ENCODE assay signal across 28 mouse cellular contexts in genomic region chr9:120002893-120003292, GRCm38 (mm10). TPM values are rescaled to one million over a fixed set of nuclear protein-coding genes. Genes with fewer than 3 reads are reported as not detected.
A peak's percentile ranks its signal among the peaks of the same experiment; 100 is the strongest.
DNase-seq lines count a peak whose midpoint lies in the region; ATAC-seq and TF ChIP-seq lines count a peak whose summit lies in the region.
"Had no signal": no experiment of that assay in that cellular context is flagged by ENCODE, and none has a peak within 500 bp of the region (broad histone marks: within the 10 kb centered on the region; RNA-seq: fewer than 3 reads in every experiment).

No protein-coding gene starts in this region.

- no peak for TF ChIP-seq EP300 in heart, adult 2 months (IDR thresholded peaks at IDR 0.05; ENCODE audit: insufficient read depth, low read depth, low read length)

- no peak overlapping the region for H3K27ac ChIP-seq in heart, embryonic 12.5 days (ENCODE audit: poor library complexity, severe bottlenecking)
- no peak overlapping the region for H3K27ac ChIP-seq in heart, adult 2 months
- H3K27ac ChIP-seq in embryonic facial prominence, embryonic 10.5 days (replicated peaks): peak overlapping the region; percentile 30; the same call in 1 of the 2 replicates
- no peak overlapping the region for H3K27ac ChIP-seq in liver, embryonic 16.5 days (ENCODE audit: low read length)
- H3K27ac ChIP-seq: hindbrain, embryonic 14.5 days; midbrain, embryonic 15.5 days had no signal

- H3K36me3 ChIP-seq in heart, embryonic 12.5 days: no peaks in the 10 kb centered on the region
- no peaks in the 10 kb centered on the region for H3K36me3 ChIP-seq in heart, adult 2 months (ENCODE audit: control insufficient read depth, insufficient read depth, low read length)
- no peaks in the 10 kb centered on the region for H3K36me3 ChIP-seq in embryonic facial prominence, embryonic 10.5 days (replicated peaks)
- no peaks in the 10 kb centered on the region for H3K36me3 ChIP-seq in liver, embryonic 16.5 days (ENCODE audit: control insufficient read depth, insufficient read depth)
- H3K36me3 ChIP-seq: G1E; limb, embryonic 15.5 days; lung, embryonic 15.5 days; midbrain, embryonic 15.5 days; stomach, embryonic 15.5 days had no signal

- H3K4me1 ChIP-seq in heart, embryonic 12.5 days (replicated peaks): 0 out of 2 replicates have a peak, but pooled peaks cover 8% of the 10 kb centered on the region
- H3K4me1 ChIP-seq in heart, adult 2 months (ENCODE audit: control insufficient read depth, insufficient read depth, low read length): peaks cover 2% of the 10 kb centered on the region; the same call in 1 of the 2 replicates
- peaks cover 17% of the 10 kb centered on the region for H3K4me1 ChIP-seq in embryonic facial prominence, embryonic 10.5 days
- peaks cover 13% of the 10 kb centered on the region for H3K4me1 ChIP-seq in liver, embryonic 16.5 days (ENCODE audit: control insufficient read depth, low read depth, low read length)

- H3K27me3 ChIP-seq in heart, embryonic 12.5 days (replicated peaks): no peaks in the 10 kb centered on the region
- no peaks in the 10 kb centered on the region for H3K27me3 ChIP-seq in heart, adult 2 months (ENCODE audit: control insufficient read depth, insufficient read depth, low read length)
- H3K27me3 ChIP-seq in embryonic facial prominence, embryonic 10.5 days (replicated peaks; ENCODE audit: low read depth, poor library complexity, severe bottlenecking): 0 out of 2 replicates have a peak, but pooled peaks cover 3% of the 10 kb centered on the region
- no peaks in the 10 kb centered on the region for H3K27me3 ChIP-seq in liver, embryonic 16.5 days (ENCODE audit: control insufficient read depth, insufficient read depth, low read depth, low read length)
- H3K27me3 ChIP-seq: limb, embryonic 15.5 days; lung, embryonic 15.5 days; midbrain, embryonic 15.5 days; Patski; stomach, embryonic 15.5 days had no signal

- H3K4me3 ChIP-seq in heart, embryonic 12.5 days: no peak overlapping the region
- no peak overlapping the region for H3K4me3 ChIP-seq in heart, adult 2 months
- no peak overlapping the region for H3K4me3 ChIP-seq in embryonic facial prominence, embryonic 10.5 days
- H3K4me3 ChIP-seq in liver, embryonic 16.5 days (ENCODE audit: low read depth, low read length): no peak overlapping the region

- peak; percentile 1 for DNase-seq in adrenal gland, postnatal 10 days
- DNase-seq in adrenal gland, postnatal 36 days: no peak
- no peak for DNase-seq in heart, adult 2 months
- no peak for DNase-seq in embryonic facial prominence, embryonic 10.5 days (ENCODE audit: low spot score)
- DNase-seq in cerebellum, adult 8-10 months: no peak
- DNase-seq in urinary bladder, postnatal 4 days (ENCODE audit: low spot score in 2 of 2): no peak
- DNase-seq: adrenal gland, adult 8-10 months; cerebellum, adult 9-10 months; forebrain, postnatal 0 days; gastrocnemius, postnatal 25 days; heart, postnatal 36 days; kidney, adult 2 months; left cerebral cortex, postnatal 4 days; lung, postnatal 36 days; right cerebral cortex, adult 18-20 months; right cerebral cortex, postnatal 4 days; thymus, postnatal 4 days had no signal

- WGBS in heart, embryonic 12.5 days: 76% methylated on average over 5 of the region's 5 CpGs
- WGBS in heart, adult 2 months: 88% methylated on average over 5 of the region's 5 CpGs
- 83% methylated on average over 5 of the region's 5 CpGs for WGBS in embryonic facial prominence, embryonic 10.5 days
- 37% methylated on average over 5 of the region's 5 CpGs for WGBS in liver, embryonic 16.5 days (ENCODE audit: insufficient replicate concordance)

- no peak for TF ChIP-seq POLR2A in heart, adult 2 months (IDR thresholded peaks at IDR 0.05; ENCODE audit: insufficient read depth, low read depth, low read length)

- H3K9ac ChIP-seq in heart, embryonic 12.5 days: no peak overlapping the region
- H3K9ac ChIP-seq in heart, adult 2 months (ENCODE audit: low read depth, low read length): no peak overlapping the region
- no peak overlapping the region for H3K9ac ChIP-seq in liver, embryonic 16.5 days (ENCODE audit: low read depth, low read length)
- H3K9ac ChIP-seq: hindbrain, embryonic 14.5 days; limb, embryonic 15.5 days; midbrain, embryonic 15.5 days; stomach, embryonic 15.5 days had no signal

- ATAC-seq in heart, embryonic 12.5 days (ENCODE audit: insufficient number of reproducible peaks, low FRiP score): peak; percentile 81
- no peak for ATAC-seq in liver, embryonic 16.5 days (ENCODE audit: low read depth)
- ATAC-seq: midbrain, embryonic 15.5 days had no signal

- peaks cover 4% of the 10 kb centered on the region; the same call in 1 of the 2 replicates for H3K9me3 ChIP-seq in heart, embryonic 12.5 days (replicated peaks)
- H3K9me3 ChIP-seq in embryonic facial prominence, embryonic 10.5 days: 0 out of 2 replicates have a peak, but pooled peaks cover 3% of the 10 kb centered on the region
- H3K9me3 ChIP-seq in liver, embryonic 16.5 days (replicated peaks; ENCODE audit: control insufficient read depth, low read length): no peaks in the 10 kb centered on the region
- H3K9me3 ChIP-seq: limb, embryonic 15.5 days; lung, embryonic 15.5 days; midbrain, embryonic 15.5 days; stomach, embryonic 15.5 days had no signal

- no peak overlapping the region for H3K4me2 ChIP-seq in heart, embryonic 12.5 days
- 0 out of 2 replicates have a peak overlapping the region, but pooled peaks have one; percentile 75 for H3K4me2 ChIP-seq in liver, embryonic 16.5 days (ENCODE audit: low read depth, low read length)

- intact Hi-C loops in heart, adult 2 months (cut with DNase I): no loop called here

- no peak for TF ChIP-seq CTCF in heart, adult 2 months (IDR thresholded peaks at IDR 0.05)

- no peaks in the 10 kb centered on the region for H3K79me2 ChIP-seq in heart, adult 2 months (replicated peaks; ENCODE audit: control insufficient read depth, insufficient read depth, low read length)

RNA-seq across cellular contexts. Expression of gene Csrnp1, which starts 18.4 kb away (rescaled TPM):
- total RNA-seq in adrenal gland, postnatal 10 days (2021): 10 to 100 TPM; 11.9 to 24.0 TPM
- total RNA-seq in adrenal gland, postnatal 36 days (2021): 10 to 100 TPM; 35.2 to 46.6 TPM
- polyA plus RNA-seq in heart, embryonic 12.5 days (2016; fragmentation: Nextera tagmentation; extraction: Ambion mirVana): 8.2 TPM in 2 replicates
- 10 to 100 TPM; 21.1 to 21.6 TPM for total RNA-seq in heart, adult 2 months (2021)
- polyA plus RNA-seq in heart, adult 2 months (2012; rRNA removed): 23.6 and 28.7 TPM in 2 replicates
- 3.1 and 4.8 TPM in 2 replicates for polyA plus RNA-seq in embryonic facial prominence, embryonic 10.5 days (2016; fragmentation: Nextera tagmentation; extraction: Ambion mirVana)
- 2.5 and 3.3 TPM in 2 replicates for polyA plus RNA-seq in liver, embryonic 16.5 days (2015; fragmentation: Nextera tagmentation; extraction: Ambion mirVana)

RNA-seq across cellular contexts. Expression of gene Xirp1, which starts 20.5 kb away (rescaled TPM):
- 1 to 10 TPM; 3.1 to 7.4 TPM for total RNA-seq in adrenal gland, postnatal 10 days (2021)
- total RNA-seq in adrenal gland, postnatal 36 days (2021): under 1 TPM; 0.33 to 0.53 TPM
- polyA plus RNA-seq in heart, embryonic 12.5 days (2016; fragmentation: Nextera tagmentation; extraction: Ambion mirVana): 82.9 and 92.6 TPM in 2 replicates
- total RNA-seq in heart, adult 2 months (2021): 100 to 1,000 TPM; 118 to 133 TPM
- polyA plus RNA-seq in heart, adult 2 months (2012; rRNA removed): 55.5 and 72.8 TPM in 2 replicates
- polyA plus RNA-seq in embryonic facial prominence, embryonic 10.5 days (2016; fragmentation: Nextera tagmentation; extraction: Ambion mirVana): 0.04 and 0.38 TPM in 2 replicates
- 0.15 and 0.26 TPM in 2 replicates for polyA plus RNA-seq in liver, embryonic 16.5 days (2015; fragmentation: Nextera tagmentation; extraction: Ambion mirVana)
- total RNA-seq: forebrain, postnatal 0 days had no signal
- polyA plus RNA-seq: brain, embryonic 14.5 days; forebrain, postnatal 0 days; G1E; hindbrain, embryonic 14.5 days; inflammation-experienced regulatory T-cells, adult 6 months; midbrain, embryonic 15.5 days had no signal

Comparison
In these comparisons a context has a peak if more than half of its experiments do, and no peak if none do; other contexts are left out.
1. RNA of gene Xirp1, which starts 20.5 kb away (polyA plus RNA-seq): 82.9 to 92.6 TPM in heart, embryonic 12.5 days and 55.5 to 72.8 TPM in heart, adult 2 months; 0.15 to 0.26 TPM in liver, embryonic 16.5 days and 0.04 to 0.38 TPM in embryonic facial prominence, embryonic 10.5 days; every median in the first group is over 10 times any median in the second.